Mouse (Mus musculus) large intestine, adult 2 months (tissue): Measurements from ENCODE around the gene 1700129C05Rik. TPM values are rescaled to one million over a fixed set of nuclear protein-coding genes. Genes with fewer than 3 reads are reported as not detected.

Experiments used
- DNase-seq: peaks from one replicate; pipeline ENCODE4 v3.0.0-alpha.2; 2012; ENCODE audit warnings: low read depth, low spot score
- WGBS: fragments of 180-500 bp; shearing (Covaris S2); methylation state at CpG from one replicate; pipeline ENCODE4 v1.1.7; 2018; 5-methylcytosine and 5-hydroxymethylcytosine counted together
- polyA plus RNA-seq: library from polyadenylated mRNA; depleted of rRNA; stranded (reverse); fragments of >200 nt; gene quantifications from 2 replicates; pipeline ENCODE4 v1.2.3, GENCODE M21; 2012; rRNA removed

1700129C05Rik gene
- not detected in 2 replicates for polyA plus RNA-seq

DNA sequence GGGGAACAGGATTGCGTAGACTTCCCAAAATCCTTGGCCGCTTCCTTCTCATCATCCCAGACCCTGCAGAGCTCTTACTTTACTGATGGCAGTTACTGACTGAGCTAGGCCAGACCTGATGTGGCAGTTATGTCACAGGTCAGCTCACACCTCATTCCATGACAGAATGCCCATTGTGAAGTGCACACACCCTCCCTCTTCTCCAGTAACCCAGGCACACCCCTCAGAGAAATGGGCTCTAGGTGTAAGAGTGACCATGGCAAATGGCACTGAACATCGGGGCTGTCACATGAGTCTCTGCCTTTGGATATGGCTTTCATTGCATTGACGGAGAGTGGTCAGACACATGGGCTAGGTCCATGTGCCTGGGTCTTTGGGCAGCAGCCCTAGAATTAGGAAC is at the start of gene 1700129C05Rik:
Gene 1700129C05Rik, minus strand, starts transcription at position 101 of the 400 bp plus-strand sequence.
- 95% methylated on average over 4 of the region's 4 CpGs for WGBS
- DNase-seq = no peak

GRCm38 (mm10) chr14:59186121-59186520 is 43.4 kb upstream of the 1700129C05Rik start:
- 85% methylated on average over 2 of the region's 2 CpGs for WGBS
- no peak for DNase-seq

DNA sequence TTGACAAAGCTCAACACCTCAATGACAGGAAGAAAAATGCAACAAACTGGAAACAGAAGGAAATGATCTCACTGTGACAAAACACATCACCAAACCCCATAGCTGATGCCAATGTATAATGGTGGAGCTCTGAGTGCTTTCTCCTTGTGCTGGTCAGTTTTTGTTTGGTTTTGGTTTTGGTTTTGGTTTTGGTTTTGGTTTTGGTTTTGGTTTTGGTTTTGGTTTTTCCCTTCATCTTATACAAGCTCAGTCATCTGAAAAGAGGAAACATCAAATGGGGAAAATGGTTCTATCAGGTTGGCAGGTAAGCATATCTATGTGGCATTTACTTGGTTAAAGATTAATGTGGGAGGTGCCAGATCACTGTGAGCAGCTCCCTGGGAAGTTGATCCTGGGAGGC is 42.8 kb upstream of the 1700129C05Rik start:
- no peak for DNase-seq

DNA sequence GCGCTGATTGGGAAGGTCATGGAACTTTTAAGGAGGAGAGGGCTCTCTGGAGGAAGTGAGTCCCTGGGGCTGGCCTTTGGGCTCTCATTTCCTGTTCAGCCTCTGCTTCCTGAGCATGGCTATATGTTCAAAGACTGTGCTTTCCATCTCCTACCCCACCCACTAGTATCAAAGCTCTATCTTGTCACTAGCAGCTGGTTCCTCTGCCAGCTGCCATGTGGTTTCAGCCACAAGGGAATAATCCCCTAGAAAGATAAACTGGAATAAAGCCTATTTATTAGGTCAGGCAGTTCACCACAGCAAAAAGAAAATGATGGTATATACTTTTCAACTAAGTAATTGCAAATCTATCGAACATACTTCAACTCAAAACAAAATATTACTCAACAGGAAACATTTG is 40.0 kb upstream of the 1700129C05Rik start:
- WGBS = 84% methylated on average over 2 of the region's 2 CpGs

GRCm38 (mm10) chr14:59178649-59179048 is 36.0 kb upstream of the 1700129C05Rik start, which contains the start of gene Gm5142:
TSS of gene Gm5142 (minus strand) at chr14:59178749.
- WGBS = 91% methylated on average over 3 of the region's 3 CpGs
- DNase-seq = no peak

More for the DNA sequence above, 40.0 kb upstream of the 1700129C05Rik start:
- no peak for DNase-seq

DNA sequence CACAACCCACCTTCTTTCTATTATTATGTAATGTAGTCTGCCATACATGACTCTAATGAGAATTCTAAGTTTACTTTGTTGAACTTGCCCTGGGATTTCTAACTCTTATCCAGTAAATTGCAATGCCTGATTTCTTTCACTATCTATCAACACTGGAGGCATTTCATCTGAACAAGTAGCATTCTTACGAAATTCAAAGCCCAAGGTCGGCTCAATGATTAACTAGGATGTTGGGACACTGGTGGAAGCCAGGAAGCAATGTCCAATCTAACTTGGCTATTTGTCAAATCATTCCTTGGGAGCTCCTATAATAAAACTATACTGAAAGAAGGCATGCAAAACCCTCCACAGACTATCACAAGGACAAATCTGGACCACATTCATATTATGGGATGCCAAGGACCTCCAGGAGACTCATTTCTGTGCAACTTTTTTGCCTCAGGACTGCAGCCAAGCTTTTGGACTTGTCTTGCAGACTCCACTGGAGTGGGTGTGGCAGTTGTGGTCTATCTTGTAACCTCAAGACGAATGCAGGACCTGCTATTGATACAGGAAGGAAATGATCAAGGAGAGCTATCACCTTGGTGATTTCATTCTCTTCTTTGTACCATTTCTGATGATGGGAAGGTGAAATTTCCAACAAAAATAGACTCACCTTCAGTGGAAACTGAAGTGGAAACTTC is 14.5 kb upstream of the 1700129C05Rik start:
- DNase-seq = peak; percentile 57
- 22% methylated on average over 3 of the region's 3 CpGs for WGBS

GRCm38 (mm10) chr14:59155589-59155988 is 12.9 kb upstream of the 1700129C05Rik start:
- WGBS = 59% methylated on average over 2 of the region's 2 CpGs
- no peak for DNase-seq

GRCm38 (mm10) chr14:59114281-59114680 is 28.4 kb downstream of the 1700129C05Rik start:
- DNase-seq = no peak
- 0% methylated on average over 2 of the region's 2 CpGs for WGBS

DNA sequence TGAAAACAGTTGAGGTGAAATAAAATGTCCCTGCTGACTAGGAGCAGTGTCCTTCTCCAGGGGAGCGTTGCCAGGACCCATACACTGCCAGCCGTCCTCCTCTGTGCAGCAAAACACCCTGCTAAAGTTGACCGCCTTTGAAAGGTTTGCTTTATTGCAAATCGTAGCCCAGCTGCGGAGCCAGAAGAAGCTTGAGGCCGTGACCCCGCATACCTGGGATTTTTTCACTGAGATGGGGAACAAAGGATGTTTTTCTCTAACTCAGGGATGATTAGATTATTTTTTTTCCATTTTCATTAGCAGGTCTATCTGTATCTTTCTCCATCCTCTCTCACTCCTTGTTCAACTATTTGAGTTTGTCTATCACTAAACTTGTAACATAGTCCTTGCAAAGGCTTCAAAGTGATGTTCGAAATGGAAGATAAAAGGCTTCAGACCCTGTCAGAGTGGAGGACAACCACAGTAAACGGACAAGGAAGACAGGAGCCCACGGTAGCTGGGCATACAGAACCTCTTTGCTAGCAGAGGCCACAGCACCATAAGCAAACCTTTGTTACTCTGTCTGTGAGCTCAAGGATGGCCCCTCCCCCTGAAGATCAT is 38.6 kb downstream of the 1700129C05Rik start:
- DNase-seq = no peak
- 29% methylated on average over 10 of the region's 10 CpGs for whole genome bisulfite sequencing

DNA sequence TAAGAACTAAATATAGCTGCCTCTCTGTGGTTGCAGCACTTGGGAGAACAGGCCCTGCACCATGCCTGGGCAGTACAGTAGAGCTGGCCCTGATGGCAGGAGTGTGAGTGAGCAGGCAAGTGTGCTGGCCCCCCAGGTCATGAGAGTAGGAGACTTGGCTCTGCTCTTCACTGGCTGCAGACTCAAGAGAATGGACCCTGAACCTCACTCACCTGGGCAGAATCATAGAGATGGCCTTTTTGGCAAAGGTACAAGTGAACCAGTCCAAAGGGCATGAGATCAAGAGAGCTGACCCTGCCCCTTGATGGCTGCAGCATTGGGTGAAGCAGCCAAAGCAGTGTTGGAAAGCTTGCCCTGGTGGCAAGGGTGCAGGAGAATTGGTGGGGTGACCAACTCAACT is 49.1 kb downstream of the 1700129C05Rik start:
- DNase-seq = no peak

- 30% methylated on average over 6 of the region's 6 CpGs for WGBS
Measured at GRCm38 (mm10) chr14:59084396-59084795, 58.3 kb downstream of the 1700129C05Rik start.

More at GRCm38 (mm10) chr14:59084396-59084795, 58.3 kb downstream of the 1700129C05Rik start:
- no peak for DNase-seq

Other genes starting within 250 kb of the 1700129C05Rik start
- not detected in 2 replicates for gene Gm5142, start 35.9 kb upstream of the 1700129C05Rik start, polyA plus RNA-seq
- gene Rcbtb1, start 58.3 kb upstream of the 1700129C05Rik start, polyA plus RNA-seq = 13.9 and 24.3 TPM in 2 replicates
- gene Gm6904, start 117.3 kb upstream of the 1700129C05Rik start, polyA plus RNA-seq = not detected in 2 replicates
- gene Phf11a, start 154.6 kb upstream of the 1700129C05Rik start, polyA plus RNA-seq = 0.48 and 0.92 TPM in 2 replicates
- 1.4 and 1.5 TPM in 2 replicates for gene Phf11b, start 198.5 kb upstream of the 1700129C05Rik start, polyA plus RNA-seq
- 3.0 and 4.3 TPM in 2 replicates for gene Phf11d, start 222.6 kb upstream of the 1700129C05Rik start, polyA plus RNA-seq